ENCODE assay signal across 15 mouse cellular contexts in genomic region chr17:4991600-4991999, GRCm38 (mm10). TPM values are rescaled to one million over a fixed set of nuclear protein-coding genes. Genes with fewer than 3 reads are reported as not detected.
DNase-seq lines count a peak whose midpoint lies in the region; ATAC-seq lines count a peak whose summit lies in the region.
"Had no signal": no experiment of that assay in that cellular context is flagged by ENCODE, and none has a peak within 500 bp of the region (broad histone marks: within the 10 kb centered on the region; RNA-seq: fewer than 3 reads in every experiment).

No protein-coding gene starts in this region.

- H3K27me3 ChIP-seq in midbrain, embryonic 11.5 days (ENCODE audit: control insufficient read depth, insufficient read depth, low read length), result peaks cover 20% of the 10 kb centered on the region
- peaks cover 2% of the 10 kb centered on the region; the same call in 1 of the 2 replicates for H3K27me3 ChIP-seq in midbrain, embryonic 16.5 days (ENCODE audit: control insufficient read depth, insufficient read depth, low read depth, low read length)
- H3K27me3 ChIP-seq in forebrain, embryonic 14.5 days (replicated peaks; ENCODE audit: control insufficient read depth, insufficient read depth, low read length), result no peaks in the 10 kb centered on the region
- H3K27me3 ChIP-seq in stomach, embryonic 16.5 days (ENCODE audit: control insufficient read depth, insufficient read depth, low read length), result no peaks in the 10 kb centered on the region
- H3K27me3 ChIP-seq: hindbrain, embryonic 15.5 days had no signal

- H3K9me3 ChIP-seq in midbrain, embryonic 11.5 days (ENCODE audit: control insufficient read depth, low read length), result no peaks in the 10 kb centered on the region
- H3K9me3 ChIP-seq in midbrain, embryonic 16.5 days (replicated peaks; ENCODE audit: control insufficient read depth, low read length, poor library complexity, severe bottlenecking), result no peaks in the 10 kb centered on the region
- H3K9me3 ChIP-seq in forebrain, embryonic 14.5 days (replicated peaks; ENCODE audit: control insufficient read depth, low read length), result no peaks in the 10 kb centered on the region
- H3K9me3 ChIP-seq in stomach, embryonic 16.5 days (replicated peaks; ENCODE audit: control insufficient read depth, low read length), result no peaks in the 10 kb centered on the region
- H3K9me3 ChIP-seq: hindbrain, embryonic 15.5 days had no signal

- H3K4me3 ChIP-seq in midbrain, embryonic 11.5 days (ENCODE audit: low read depth, low read length), result no peak overlapping the region
- no peak overlapping the region for H3K4me3 ChIP-seq in midbrain, embryonic 16.5 days (ENCODE audit: low read depth, low read length)
- no peak overlapping the region for H3K4me3 ChIP-seq in forebrain, embryonic 14.5 days (ENCODE audit: low read depth, low read length)
- H3K4me3 ChIP-seq in stomach, embryonic 16.5 days (replicated peaks; ENCODE audit: low read length), result no peak overlapping the region
- H3K4me3 ChIP-seq: hindbrain, embryonic 15.5 days; left cerebral cortex, adult 2 months had no signal

- no peaks in the 10 kb centered on the region for H3K36me3 ChIP-seq in midbrain, embryonic 11.5 days (ENCODE audit: control insufficient read depth, insufficient read depth, low read length)
- H3K36me3 ChIP-seq in midbrain, embryonic 16.5 days (ENCODE audit: control insufficient read depth, insufficient read depth, low read length), result no peaks in the 10 kb centered on the region
- no peaks in the 10 kb centered on the region for H3K36me3 ChIP-seq in forebrain, embryonic 14.5 days (ENCODE audit: control insufficient read depth, insufficient read depth, low read length)
- H3K36me3 ChIP-seq in stomach, embryonic 16.5 days (ENCODE audit: control insufficient read depth, insufficient read depth, low read length), result no peaks in the 10 kb centered on the region
- H3K36me3 ChIP-seq: hindbrain, embryonic 15.5 days had no signal

- WGBS in midbrain, embryonic 11.5 days, result 21% methylated on average over 10 of the region's 10 CpGs
- 16% methylated on average over 10 of the region's 10 CpGs for WGBS in midbrain, embryonic 16.5 days
- WGBS in forebrain, embryonic 14.5 days, result 11% methylated on average over 10 of the region's 10 CpGs
- 72% methylated on average over 10 of the region's 10 CpGs for WGBS in stomach, embryonic 16.5 days

- H3K4me2 ChIP-seq in midbrain, embryonic 11.5 days, result peak overlapping the region; percentile 35
- no peak overlapping the region for H3K4me2 ChIP-seq in midbrain, embryonic 16.5 days (ENCODE audit: low read length)
- H3K4me2 ChIP-seq in forebrain, embryonic 14.5 days (ENCODE audit: low read length), result no peak overlapping the region
- peak overlapping the region; percentile 31 for H3K4me2 ChIP-seq in stomach, embryonic 16.5 days (ENCODE audit: low read depth, low read length)
- H3K4me2 ChIP-seq: hindbrain, embryonic 15.5 days had no signal

- H3K9ac ChIP-seq in midbrain, embryonic 11.5 days (ENCODE audit: low read length), result 0 out of 2 replicates have a peak overlapping the region, but pooled peaks have one; percentile 10
- no peak overlapping the region for H3K9ac ChIP-seq in midbrain, embryonic 16.5 days (ENCODE audit: low read depth, low read length)
- H3K9ac ChIP-seq in forebrain, embryonic 14.5 days (ENCODE audit: low read length), result no peak overlapping the region
- 0 out of 2 replicates have a peak overlapping the region, but pooled peaks have one; percentile 18 for H3K9ac ChIP-seq in stomach, embryonic 16.5 days (ENCODE audit: low read length)
- H3K9ac ChIP-seq: hindbrain, embryonic 15.5 days had no signal

- peak overlapping the region; percentile 57 for H3K27ac ChIP-seq in midbrain, embryonic 11.5 days (ENCODE audit: low read depth, low read length)
- no peak overlapping the region for H3K27ac ChIP-seq in midbrain, embryonic 16.5 days (ENCODE audit: low read length)
- H3K27ac ChIP-seq in forebrain, embryonic 14.5 days (ENCODE audit: low read depth, low read length), result no peak overlapping the region
- peak overlapping the region; percentile 73 for H3K27ac ChIP-seq in stomach, embryonic 16.5 days (ENCODE audit: low read length)
- H3K27ac ChIP-seq: hindbrain, embryonic 15.5 days; left cerebral cortex, adult 2 months; macrophage had no signal

- peaks cover 18% of the 10 kb centered on the region for H3K4me1 ChIP-seq in midbrain, embryonic 11.5 days (ENCODE audit: control insufficient read depth, insufficient read depth, low read length)
- peaks cover 18% of the 10 kb centered on the region for H3K4me1 ChIP-seq in midbrain, embryonic 16.5 days (ENCODE audit: control insufficient read depth, insufficient read depth, low read length)
- peaks cover 21% of the 10 kb centered on the region for H3K4me1 ChIP-seq in forebrain, embryonic 14.5 days (ENCODE audit: control insufficient read depth, insufficient read depth, low read length)
- peaks cover 14% of the 10 kb centered on the region; the same call in 1 of the 2 replicates for H3K4me1 ChIP-seq in stomach, embryonic 16.5 days (ENCODE audit: control insufficient read depth, insufficient read depth, low read length)

- DNase-seq in midbrain, embryonic 11.5 days (ENCODE audit: low spot score, missing footprints), result peak; percentile 89
- peak; percentile 65 for DNase-seq in forebrain, embryonic 14.5 days (ENCODE audit: low spot score)
- no peak for DNase-seq in retina, postnatal 1 day
- DNase-seq in cerebellum, postnatal 14 days, result no peak
- DNase-seq: adrenal gland, postnatal 14 days; cerebellum, adult 8-10 months; heart, adult 18-20 months; right cerebral cortex, postnatal 14 days; thymus, postnatal 14 days had no signal

- peak; percentile 1; the same call in 1 of the 2 replicates for ATAC-seq in midbrain, embryonic 11.5 days (ENCODE audit: low FRiP score)
- no peak for ATAC-seq in midbrain, embryonic 16.5 days
- ATAC-seq in forebrain, embryonic 14.5 days, result no peak
- ATAC-seq in megakaryocyte-erythroid progenitor cell, adult 5-6 weeks (replicated peaks; ENCODE audit: low FRiP score, low TSS enrichment, poor library complexity, severe bottlenecking), result 0 out of 2 replicates have a peak, but pooled peaks have one; percentile 12
- ATAC-seq in stomach, embryonic 16.5 days (ENCODE audit: insufficient read depth, low FRiP score), result no peak

RNA-seq across cellular contexts. Expression of gene Arid1b, which starts 2.5 kb away (rescaled TPM):
- polyA plus RNA-seq in midbrain, embryonic 11.5 days (2014; fragmentation: Nextera tagmentation; extraction: Ambion mirVana), result 11.6 and 12.2 TPM in 2 replicates
- 13.1 and 13.2 TPM in 2 replicates for polyA plus RNA-seq in midbrain, embryonic 16.5 days (2015; fragmentation: Nextera tagmentation; extraction: Ambion mirVana)
- polyA plus RNA-seq in forebrain, embryonic 14.5 days (2014; fragmentation: Nextera tagmentation; extraction: Ambion mirVana), result 11.1 and 14.7 TPM in 2 replicates
- total RNA-seq in megakaryocyte-erythroid progenitor cell, adult 5-6 weeks (2014; fragmentation: Nextera tagmentation), result 28.8 and 29.2 TPM in 2 replicates
- total RNA-seq in megakaryocyte-erythroid progenitor cell, adult 5-6 weeks (2017), result 9.2 and 17.7 TPM in 2 replicates
- 9.9 and 10.5 TPM in 2 replicates for polyA plus RNA-seq in stomach, embryonic 16.5 days (2015; fragmentation: Nextera tagmentation; extraction: Ambion mirVana)

Comparison
In these comparisons a context has a peak if more than half of its experiments do, and no peak if none do; other contexts are left out.
1. ATAC-seq: peak in midbrain, embryonic 11.5 days (single experiment) and megakaryocyte-erythroid progenitor cell, adult 5-6 weeks (single experiment); none in midbrain, embryonic 16.5 days (single experiment), forebrain, embryonic 14.5 days (single experiment) and stomach, embryonic 16.5 days (single experiment).
2. H3K27ac ChIP-seq: peak in midbrain, embryonic 11.5 days (single experiment) and stomach, embryonic 16.5 days (single experiment); none in midbrain, embryonic 16.5 days (single experiment) and forebrain, embryonic 14.5 days (single experiment).
3. H3K4me2 ChIP-seq: peak in midbrain, embryonic 11.5 days (single experiment) and stomach, embryonic 16.5 days (single experiment); none in midbrain, embryonic 16.5 days (single experiment) and forebrain, embryonic 14.5 days (single experiment).
4. H3K9ac ChIP-seq: peak in midbrain, embryonic 11.5 days (single experiment) and stomach, embryonic 16.5 days (single experiment); none in midbrain, embryonic 16.5 days (single experiment) and forebrain, embryonic 14.5 days (single experiment).
5. DNase-seq: peak in midbrain, embryonic 11.5 days (single experiment) and forebrain, embryonic 14.5 days (single experiment); none in retina, postnatal 1 day (single experiment) and cerebellum, postnatal 14 days (0 of 2).